Mouse (Mus musculus) heart, adult 2 months (tissue): Measurements from ENCODE around the gene Stat4. TPM values are rescaled to one million over a fixed set of nuclear protein-coding genes. Genes with fewer than 3 reads are reported as not detected.

Experiments
- DNase-seq, 2 experiments: peaks; one replicate each; pipeline ENCODE4 v3.0.0; 2021
- H3K27ac ChIP-seq: fragments of 200-600 bp; 2 replicates; pipeline ENCODE4 v1.8.1; 2022
- H3K27me3 ChIP-seq: fragments of 200-500 bp; 2 replicates; pipeline ENCODE4 v1.6.1; 2012; ENCODE audit warnings: mild to moderate bottlenecking, low read length, inconsistent platforms, mixed read lengths; ENCODE audit not compliant: control insufficient read depth, insufficient read depth
- H3K36me3 ChIP-seq: fragments of 200-500 bp; 2 replicates; pipeline ENCODE4 v1.6.1; 2012; ENCODE audit warnings: low read length, inconsistent platforms; ENCODE audit not compliant: control insufficient read depth, insufficient read depth
- H3K4me1 ChIP-seq: fragments of 200-500 bp; 2 replicates; pipeline ENCODE4 v1.6.1; 2011; ENCODE audit warnings: low read length; ENCODE audit not compliant: control insufficient read depth, insufficient read depth
- H3K4me3 ChIP-seq: fragments of 200-600 bp; 2 replicates; pipeline ENCODE4 v1.8.1; 2022
- H3K79me2 ChIP-seq: fragments of 200-500 bp; replicated peaks from 2 replicates; pipeline ENCODE4 v1.6.1; 2012; ENCODE audit warnings: mild to moderate bottlenecking, inconsistent platforms, low read length, moderate library complexity, mixed read lengths; ENCODE audit not compliant: control insufficient read depth, insufficient read depth
- H3K9ac ChIP-seq: fragments of 200-500 bp; 2 replicates; pipeline ENCODE4 v1.6.1; 2012; ENCODE audit warnings: low read depth, mild to moderate bottlenecking, control low read depth, inconsistent platforms, low read length, mixed read lengths
- CTCF ChIP-seq: fragments of 200-600 bp; IDR thresholded peaks from 2 replicates; pipeline ENCODE4 v1.8.1; 2022; ENCODE audit warnings: antibody characterized with exemption, mild to moderate bottlenecking, moderate library complexity
- EP300 ChIP-seq: fragments of 200-500 bp; IDR thresholded peaks from 2 replicates; pipeline ENCODE4 v1.6.1; 2011; ENCODE audit warnings: low read depth, low read length, control low read depth; ENCODE audit not compliant: insufficient read depth
- POLR2A ChIP-seq: fragments of 200-500 bp; IDR thresholded peaks from 2 replicates; pipeline ENCODE4 v1.6.1; 2011; ENCODE audit warnings: mild to moderate bottlenecking, low read depth, low read length, control low read depth; ENCODE audit not compliant: insufficient read depth
- WGBS: fragments of 180-500 bp; shearing (Covaris S2); methylation state at CpG from one replicate; pipeline ENCODE4 v1.1.7; 2018; 5-methylcytosine and 5-hydroxymethylcytosine counted together
- intact Hi-C: fragments of 180-260 bp; cut with DNase I; formaldehyde crosslinking; loops from one replicate; pipeline ENCODE4 v1.15.1; 2025
- long read RNA-seq: library from polyadenylated mRNA; stranded (forward); transcript quantifications from one replicate; pipeline ENCODE4 v2.0.0, GENCODE M21; 2021
- polyA plus RNA-seq: library from polyadenylated mRNA; depleted of rRNA; stranded (reverse); fragments of >200 nt; gene quantifications from 2 replicates; pipeline ENCODE4 v1.2.3, GENCODE M21; 2012; rRNA removed
- total RNA-seq, 2 experiments: library from RNA; stranded (reverse); gene quantifications; 2 replicates each; pipeline ENCODE4 v1.2.3; 2021

Stat4 gene
- under 1 TPM; 0.45 to 0.68 TPM for total RNA-seq
- polyA plus RNA-seq, result 0.23 and 0.51 TPM in 2 replicates
- long read RNA-seq, result 0 reads

DNA sequence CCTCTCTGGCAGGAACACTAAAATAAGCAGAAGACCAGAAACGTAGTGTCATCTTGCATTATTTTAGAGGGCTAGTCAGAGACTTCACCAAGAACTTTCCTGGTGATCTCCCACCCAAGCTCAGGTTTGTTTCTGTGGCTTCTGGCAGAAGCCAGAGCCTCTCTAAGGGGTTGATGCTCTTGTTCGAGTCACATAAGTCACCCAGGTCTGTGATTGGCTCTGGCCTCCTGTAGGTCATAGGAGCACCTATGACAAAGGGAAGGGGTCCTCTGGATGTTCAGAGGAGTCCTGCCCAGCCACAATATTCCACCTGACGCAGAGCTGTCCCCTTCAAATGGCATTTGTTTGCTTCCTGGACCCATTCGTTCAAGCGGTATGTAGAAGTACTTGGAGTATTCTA is at the start of gene Stat4:
Stat4 (plus strand) TSS at position 301 of the 400 bp plus-strand sequence.
- intact Hi-C loops, result no loop called here
- H3K36me3 ChIP-seq, result no peaks in the 10 kb centered on the region
- no peaks in the 10 kb centered on the region for H3K4me1 ChIP-seq
- no peaks in the 10 kb centered on the region for H3K27me3 ChIP-seq
- no peak within 1 kb of the TSS for H3K27ac ChIP-seq
- TF ChIP-seq EP300, result no peak
- no peak for TF ChIP-seq CTCF
- WGBS, result 81% methylated on average over 5 of the region's 5 CpGs
- H3K4me3 ChIP-seq, result no peak within 1 kb of the TSS
- H3K79me2 ChIP-seq, result no peaks in the 10 kb centered on the region
- H3K9ac ChIP-seq, result no peak within 1 kb of the TSS
- DNase-seq, result no peak

DNA sequence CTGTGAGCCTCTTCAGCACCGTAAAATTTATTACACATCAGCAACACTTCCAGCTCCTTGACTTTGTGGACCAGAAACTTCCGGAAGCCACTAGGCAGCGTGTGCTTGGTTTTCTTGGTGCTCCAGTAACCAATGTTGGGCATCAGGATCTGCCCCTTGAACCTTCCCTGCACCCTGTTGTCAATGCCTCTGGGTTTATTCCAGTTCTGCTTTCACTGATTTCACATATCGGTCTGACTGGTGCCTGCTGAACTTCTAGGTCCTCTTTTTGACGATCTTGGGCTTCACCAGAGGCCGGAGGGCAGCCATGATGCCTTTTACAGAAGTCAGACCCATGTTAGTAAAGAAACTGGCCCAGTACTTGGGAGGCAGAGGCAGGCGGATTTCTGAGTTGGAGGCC is 48.6 kb upstream of the Stat4 start:
- intact Hi-C loops, result no loop called here
- Histone ChIP-seq H3K79me2 (no peaks in the 10 kb centered on the region), H3K4me3 (no peak overlapping the region), H3K27ac (no peak overlapping the region), H3K36me3 (no peaks in the 10 kb centered on the region), H3K9ac (no peak overlapping the region), H3K4me1 (no peaks in the 10 kb centered on the region; the same call in 1 of the 2 replicates), H3K27me3 (no peaks in the 10 kb centered on the region)
- TF ChIP-seq EP300, result no peak
- TF ChIP-seq POLR2A, result no peak
- no peak for TF ChIP-seq CTCF
- WGBS, result 92% methylated on average over 7 of the region's 7 CpGs
- no peak for DNase-seq

DNA sequence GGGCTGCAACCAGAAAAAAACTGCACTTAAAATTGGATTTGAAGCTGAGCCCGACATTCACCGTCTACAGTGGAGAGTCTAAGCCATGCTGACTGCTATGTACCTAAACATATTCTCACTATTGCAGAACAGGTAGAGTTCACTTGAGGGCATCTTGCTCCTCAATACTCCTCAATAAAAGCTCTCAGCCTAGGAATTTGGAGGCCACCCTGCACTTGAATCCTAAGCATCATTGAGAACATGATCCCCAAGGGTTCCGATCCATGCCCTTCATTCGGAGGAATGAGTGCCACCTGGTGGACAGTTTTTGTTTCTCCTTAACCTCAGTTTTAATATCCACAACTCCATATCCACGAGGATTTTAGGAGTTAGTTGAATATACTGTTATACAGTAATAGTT is 42.2 kb upstream of the Stat4 start:
- no peak for DNase-seq
- TF ChIP-seq CTCF, result peak; percentile 85
- TF ChIP-seq EP300, result no peak
- no peak for TF ChIP-seq POLR2A
- H3K4me3 ChIP-seq, result no peak overlapping the region
- intact Hi-C loops, result loop anchor here (1.0 kb wide), 2 partner anchors 275 to 300 kb away; no protein-coding TSS in a partner anchor
- no peak overlapping the region for H3K9ac ChIP-seq
- H3K27ac ChIP-seq, result no peak overlapping the region
- no peaks in the 10 kb centered on the region for H3K4me1 ChIP-seq
- H3K27me3 ChIP-seq, result no peaks in the 10 kb centered on the region
- H3K79me2 ChIP-seq, result no peaks in the 10 kb centered on the region
- H3K36me3 ChIP-seq, result no peaks in the 10 kb centered on the region
- 40% methylated on average over 5 of the region's 5 CpGs for WGBS

DNA sequence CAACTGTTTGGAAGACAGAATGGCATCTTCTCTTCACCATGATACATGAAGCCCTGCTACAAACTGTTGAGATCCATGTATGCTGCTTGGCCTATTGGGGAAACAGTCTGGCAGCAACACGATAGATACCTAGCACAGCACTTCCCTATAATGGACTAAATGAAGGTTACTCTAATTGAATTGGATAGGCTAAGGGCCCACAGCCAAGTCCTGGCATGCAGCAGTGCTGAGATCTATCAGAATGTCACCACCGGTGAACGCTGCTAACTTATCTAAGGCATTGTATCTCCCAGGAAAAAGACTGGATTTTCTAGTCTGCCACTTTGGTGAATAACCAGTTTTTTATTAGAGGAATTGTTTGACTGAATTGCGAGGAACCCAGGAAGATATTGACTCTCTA is 39.8 kb upstream of the Stat4 start:
- Histone ChIP-seq H3K36me3 (no peaks in the 10 kb centered on the region), H3K27me3 (no peaks in the 10 kb centered on the region), H3K27ac (no peak overlapping the region), H3K4me3 (no peak overlapping the region), H3K4me1 (no peaks in the 10 kb centered on the region), H3K9ac (no peak overlapping the region), H3K79me2 (no peaks in the 10 kb centered on the region)
- TF ChIP-seq CTCF (no peak), POLR2A (no peak), EP300 (no peak)
- intact Hi-C loops, result no loop called here
- WGBS, result 53% methylated on average over 4 of the region's 4 CpGs
- no peak for DNase-seq

DNA sequence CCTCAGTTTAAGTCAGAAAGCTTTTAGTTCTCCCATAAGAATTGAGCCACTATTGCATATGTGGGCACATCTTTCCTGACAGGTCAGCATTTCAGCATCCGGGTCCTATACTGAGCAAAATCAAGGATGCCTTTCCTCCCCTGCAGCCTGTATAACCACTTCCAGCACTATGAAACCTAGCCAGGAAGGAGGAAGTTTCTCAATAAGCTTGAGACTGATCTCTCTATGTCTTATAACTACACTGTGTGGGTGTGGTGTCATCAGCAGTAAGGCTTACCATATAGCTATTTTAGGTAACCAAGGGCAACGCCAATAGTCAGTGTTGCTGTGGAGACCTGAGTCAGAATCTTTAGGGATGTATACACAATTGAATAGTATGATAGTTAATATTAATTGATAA is 22.3 kb upstream of the Stat4 start:
- H3K36me3 ChIP-seq, result no peaks in the 10 kb centered on the region
- DNase-seq, result no peak
- intact Hi-C loops, result no loop called here
- H3K9ac ChIP-seq, result no peak overlapping the region
- WGBS, result 68% methylated on average over 2 of the region's 2 CpGs
- H3K4me1 ChIP-seq, result no peaks in the 10 kb centered on the region
- no peak for TF ChIP-seq POLR2A
- no peak for TF ChIP-seq CTCF
- TF ChIP-seq EP300, result no peak
- no peaks in the 10 kb centered on the region for H3K79me2 ChIP-seq
- no peaks in the 10 kb centered on the region for H3K27me3 ChIP-seq
- H3K4me3 ChIP-seq, result no peak overlapping the region
- H3K27ac ChIP-seq, result no peak overlapping the region

DNA sequence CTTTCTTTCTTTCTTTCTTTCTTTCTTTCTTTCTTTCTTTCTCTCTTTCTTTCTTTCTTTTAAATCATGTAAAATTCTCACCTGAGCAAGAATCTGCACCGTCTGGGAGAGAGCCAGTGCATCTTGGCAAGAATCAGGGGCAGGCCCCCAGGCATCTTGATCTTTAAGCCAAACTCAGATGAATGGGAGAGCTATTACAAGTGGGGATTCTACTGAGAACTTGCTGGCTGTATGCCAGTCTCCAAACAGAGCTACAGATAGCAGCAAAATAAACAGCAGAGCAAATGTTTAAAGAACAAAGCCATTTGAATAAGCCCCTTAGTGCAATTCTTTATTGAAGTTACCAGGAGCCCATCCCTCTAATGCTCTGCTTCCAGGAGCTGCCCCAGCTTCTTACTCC is 18.0 kb upstream of the Stat4 start:
- WGBS, result 7% methylated on average over 1 of the region's 1 CpGs
- H3K36me3 ChIP-seq, result no peaks in the 10 kb centered on the region
- H3K27me3 ChIP-seq, result no peaks in the 10 kb centered on the region
- no peaks in the 10 kb centered on the region for H3K79me2 ChIP-seq
- intact Hi-C loops, result no loop called here
- no peak for DNase-seq
- no peak overlapping the region for H3K27ac ChIP-seq
- TF ChIP-seq POLR2A (no peak), CTCF (no peak), EP300 (no peak)
- H3K4me1 ChIP-seq, result no peaks in the 10 kb centered on the region
- no peak overlapping the region for H3K4me3 ChIP-seq
- H3K9ac ChIP-seq, result no peak overlapping the region

DNA sequence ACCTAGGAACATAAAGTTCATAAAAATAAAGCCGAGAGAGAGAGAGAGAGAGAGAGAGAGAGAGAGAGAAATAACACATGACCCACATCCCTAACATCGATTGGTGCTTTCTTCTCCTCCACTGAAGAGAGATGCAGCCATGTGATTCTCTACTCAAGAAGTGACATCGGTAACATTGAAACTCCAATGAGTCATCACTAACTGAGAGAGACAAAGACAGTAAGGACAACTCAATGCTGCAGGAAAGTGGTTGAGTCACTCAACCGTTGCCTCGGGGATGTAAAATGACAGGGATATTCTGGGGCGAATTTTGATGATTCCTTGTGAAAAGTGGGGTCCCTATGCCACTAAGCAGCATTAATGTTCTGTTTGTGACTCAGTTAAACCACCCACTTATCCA is 16.8 kb upstream of the Stat4 start:
- Histone ChIP-seq H3K36me3 (no peaks in the 10 kb centered on the region), H3K79me2 (no peaks in the 10 kb centered on the region), H3K9ac (no peak overlapping the region), H3K27ac (no peak overlapping the region), H3K4me3 (no peak overlapping the region), H3K27me3 (no peaks in the 10 kb centered on the region), H3K4me1 (no peaks in the 10 kb centered on the region)
- intact Hi-C loops, result no loop called here
- DNase-seq, result no peak
- 68% methylated on average over 6 of the region's 6 CpGs for WGBS
- TF ChIP-seq CTCF, result no peak
- no peak for TF ChIP-seq EP300
- TF ChIP-seq POLR2A, result no peak
